Mouse (Mus musculus) forebrain, embryonic 14.5 days (tissue): ENCODE data around the gene Olfr272. TPM values are rescaled to one million over a fixed set of nuclear protein-coding genes. Genes with fewer than 3 reads are reported as not detected.

Experiments
- ATAC-seq: fragments of 200-750 bp; cut with Nextera tagmentation; 2 replicates; pipeline ENCODE4 v1.8.0; 2017; ENCODE audit warnings: mild to moderate bottlenecking, moderate library complexity
- DNase-seq: peaks from one replicate; pipeline ENCODE4 v3.0.0-alpha.2; 2015; ENCODE audit warnings: low spot score
- H3K27ac ChIP-seq: fragments of 300-500 bp; sonication (generic); 2 replicates; pipeline ENCODE4 v1.5.1; 2014; ENCODE audit warnings: low read depth, mild to moderate bottlenecking, control low read depth, low read length, moderate library complexity
- H3K27me3 ChIP-seq: fragments of 300-500 bp; sonication (generic); replicated peaks from 2 replicates; pipeline ENCODE4 v1.6.1; 2014; ENCODE audit warnings: low read length, control low read depth, mixed read lengths; ENCODE audit not compliant: control insufficient read depth, insufficient read depth
- H3K36me3 ChIP-seq: fragments of 300-500 bp; sonication (generic); 2 replicates; pipeline ENCODE4 v1.6.1; 2014; ENCODE audit warnings: low read length, control low read depth; ENCODE audit not compliant: control insufficient read depth, insufficient read depth
- H3K4me1 ChIP-seq: fragments of 300-500 bp; sonication (generic); 2 replicates; pipeline ENCODE4 v1.6.1; 2014; ENCODE audit warnings: antibody characterized with exemption, low read length, control low read depth; ENCODE audit not compliant: control insufficient read depth, insufficient read depth
- H3K4me2 ChIP-seq: fragments of 300-500 bp; sonication (generic); 2 replicates; pipeline ENCODE4 v1.6.1; 2014; ENCODE audit warnings: mild to moderate bottlenecking, control low read depth, low read length
- H3K4me3 ChIP-seq: fragments of 300-500 bp; sonication (generic); 2 replicates; pipeline ENCODE4 v1.5.1; 2014; ENCODE audit warnings: low read depth, low read length, control low read depth
- H3K9ac ChIP-seq: fragments of 300-500 bp; sonication (generic); 2 replicates; pipeline ENCODE4 v1.6.1; 2014; ENCODE audit warnings: mild to moderate bottlenecking, low read length, control low read depth, moderate library complexity
- H3K9me3 ChIP-seq: fragments of 300-500 bp; sonication (generic); replicated peaks from 2 replicates; pipeline ENCODE4 v1.6.1; 2016; ENCODE audit warnings: low read length, control low read depth, mixed read lengths; ENCODE audit not compliant: control insufficient read depth
- WGBS: fragments of 180-500 bp; shearing (Covaris S2); extraction: QIAGEN DNeasy Blood & Tissue Kit; methylation state at CpG from one replicate; pipeline ENCODE4 v1.1.7; 2014; 5-methylcytosine and 5-hydroxymethylcytosine counted together
- polyA plus RNA-seq: library from polyadenylated mRNA; unstranded; fragments of >200 nt; fragmentation: Nextera tagmentation; extraction: Ambion mirVana; gene quantifications from 2 replicates; pipeline ENCODE4 v1.2.1, GENCODE M21; 2014

Olfr272 gene
- polyA plus RNA-seq, 1 experiment from 2014 or later: not detected

DNA sequence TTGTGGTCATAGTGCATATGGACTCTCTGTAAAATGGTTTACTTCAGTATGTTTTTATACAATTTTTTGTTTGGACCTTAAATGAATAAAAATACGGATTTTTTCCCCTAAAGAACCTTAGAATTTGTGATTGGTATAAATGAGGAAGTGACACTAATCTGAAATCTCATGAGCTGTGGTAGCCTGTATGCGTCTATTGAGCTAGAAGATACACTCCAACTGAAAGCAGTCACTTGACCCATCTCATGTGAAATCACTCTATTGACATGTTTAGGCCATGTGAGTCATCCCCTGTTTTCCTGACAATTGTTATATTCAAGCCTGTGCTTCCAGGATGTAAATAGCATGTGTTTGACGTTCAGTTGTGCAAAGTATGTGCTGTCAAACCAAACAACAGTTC, 9.4 kb downstream of the Olfr272 start:
- H3K36me3 ChIP-seq: no peaks in the 10 kb centered on the region
- no peak for DNase-seq
- H3K27ac ChIP-seq: no peak overlapping the region
- WGBS: 74% methylated on average over 3 of the region's 3 CpGs
- H3K9ac ChIP-seq: no peak overlapping the region
- H3K4me2 ChIP-seq: no peak overlapping the region
- no peaks in the 10 kb centered on the region for H3K9me3 ChIP-seq
- ATAC-seq: no peak
- H3K27me3 ChIP-seq: no peaks in the 10 kb centered on the region
- no peak overlapping the region for H3K4me3 ChIP-seq
- no peaks in the 10 kb centered on the region for H3K4me1 ChIP-seq

DNA sequence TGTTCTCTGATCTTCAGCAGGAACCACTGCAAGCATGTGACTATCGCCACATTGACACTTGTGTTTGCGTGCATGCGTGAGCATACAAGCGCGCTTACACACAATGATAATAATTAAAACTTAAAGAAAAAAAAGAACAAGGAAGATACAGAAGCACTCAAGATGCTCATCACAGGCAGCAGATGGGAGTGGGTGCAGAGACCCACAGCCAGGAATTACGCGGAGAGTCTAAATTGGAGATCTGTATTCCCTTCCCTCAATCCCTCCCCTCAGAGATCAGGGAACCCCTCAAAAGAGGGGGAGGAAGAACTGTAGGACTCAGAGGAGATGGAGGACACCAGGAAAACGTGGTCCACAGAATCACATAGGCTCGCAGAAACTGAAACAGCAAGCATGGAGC, 54.8 kb downstream of the Olfr272 start:
- H3K27me3 ChIP-seq: no peaks in the 10 kb centered on the region
- 94% methylated on average over 9 of the region's 9 CpGs for WGBS
- H3K4me1 ChIP-seq: no peaks in the 10 kb centered on the region
- no peak for DNase-seq
- no peak overlapping the region for H3K9ac ChIP-seq
- H3K27ac ChIP-seq: no peak overlapping the region
- no peak for ATAC-seq
- H3K36me3 ChIP-seq: no peaks in the 10 kb centered on the region
- H3K4me3 ChIP-seq: no peak overlapping the region
- H3K9me3 ChIP-seq: no peaks in the 10 kb centered on the region
- H3K4me2 ChIP-seq: no peak overlapping the region

Other genes starting within 250 kb of the Olfr272 start
- not detected in 2 replicates for gene Olfr275, start 104.6 kb downstream of the Olfr272 start, polyA plus RNA-seq
- gene Olfr273, start 59.9 kb downstream of the Olfr272 start, polyA plus RNA-seq: not detected in 2 replicates
- not detected in 2 replicates for gene Olfr270, start 45.4 kb upstream of the Olfr272 start, polyA plus RNA-seq
- gene Nipsnap3a, start 70.1 kb upstream of the Olfr272 start, polyA plus RNA-seq: not detected in 2 replicates
- gene Nipsnap3b, start 92.7 kb upstream of the Olfr272 start, polyA plus RNA-seq: 173 and 182 TPM in 2 replicates
- gene Abca1, start 240.7 kb upstream of the Olfr272 start, polyA plus RNA-seq: 9.6 and 12.3 TPM in 2 replicates